Mouse (Mus musculus) G1E (cell line): ENCODE measurements at regions not wholly inside any gene's neighbourhood (a gene's known extent, or its start where the extent isn't known, plus 50 kb on each side); places are given as distances from the start of the nearest gene placed in this dataset.

Experiments used
- CTCF ChIP-seq: IDR thresholded peaks from 2 replicates; pipeline ENCODE4 v1.5.1; 2012; ENCODE audit warnings: low read depth, low read length, inconsistent platforms, mixed read lengths
- GATA1 ChIP-seq: IDR thresholded peaks from 2 replicates; pipeline ENCODE4 v1.6.1; 2012; ENCODE audit warnings: borderline replicate concordance, low read length, inconsistent platforms, mixed read lengths
- TAL1 ChIP-seq: conservative IDR thresholded peaks from 2 replicates; pipeline ENCODE4 v1.6.1; 2012; ENCODE audit warnings: low read depth, low read length, inconsistent platforms, mixed read lengths

- TF ChIP-seq CTCF: no peak
- no peak for TF ChIP-seq GATA1
- TF ChIP-seq TAL1: no peak
Measured at GRCm38 (mm10) chr2:45629616-45630015, 512.4 kb upstream of the Zeb2 start.
